Mouse (Mus musculus) heart, embryonic 11.5 days (tissue): Measurements from ENCODE around the gene Cass4. TPM values are rescaled to one million over a fixed set of nuclear protein-coding genes. Genes with fewer than 3 reads are reported as not detected.

Experiments used
- ATAC-seq: fragments of 200-750 bp; cut with Nextera tagmentation; replicated peaks from 2 replicates; pipeline ENCODE4 v1.8.0; 2017; ENCODE audit warnings: moderate library complexity; ENCODE audit not compliant: insufficient number of reproducible peaks, low FRiP score, low TSS enrichment
- H3K27ac ChIP-seq: fragments of 300-500 bp; sonication (generic); 2 replicates; pipeline ENCODE4 v1.5.1; 2014; ENCODE audit warnings: mild to moderate bottlenecking, low read depth, low read length
- H3K27me3 ChIP-seq: fragments of 300-500 bp; sonication (generic); 2 replicates; pipeline ENCODE4 v1.6.1; 2014; ENCODE audit warnings: mild to moderate bottlenecking, low read length, mixed read lengths; ENCODE audit not compliant: control insufficient read depth, insufficient read depth
- H3K36me3 ChIP-seq: fragments of 300-500 bp; sonication (generic); 2 replicates; pipeline ENCODE4 v1.6.1; 2014; ENCODE audit warnings: mild to moderate bottlenecking, low read length, moderate library complexity, mixed read lengths; ENCODE audit not compliant: control insufficient read depth, insufficient read depth
- H3K4me1 ChIP-seq: fragments of 300-500 bp; sonication (generic); 2 replicates; pipeline ENCODE4 v1.6.1; 2014; ENCODE audit warnings: low read length; ENCODE audit not compliant: control insufficient read depth, insufficient read depth
- H3K4me2 ChIP-seq: fragments of 300-500 bp; sonication (generic); 2 replicates; pipeline ENCODE4 v1.6.1; 2014; ENCODE audit warnings: mild to moderate bottlenecking, moderate library complexity
- H3K4me3 ChIP-seq: fragments of 300-500 bp; sonication (generic); 2 replicates; pipeline ENCODE4 v1.5.1; 2014; ENCODE audit warnings: low read depth, low read length
- H3K9ac ChIP-seq: fragments of 300-500 bp; sonication (generic); 2 replicates; pipeline ENCODE4 v1.6.1; 2014; ENCODE audit warnings: mild to moderate bottlenecking, low read depth, low read length, moderate library complexity
- H3K9me3 ChIP-seq: fragments of 300-500 bp; sonication (generic); replicated peaks from 2 replicates; pipeline ENCODE4 v1.6.1; 2016; ENCODE audit warnings: low read length; ENCODE audit not compliant: control insufficient read depth
- WGBS: fragments of 180-500 bp; shearing (Covaris S2); extraction: QIAGEN DNeasy Blood & Tissue Kit; methylation state at CpG from one replicate; pipeline ENCODE4 v1.1.7; 2014; ENCODE audit not compliant: insufficient replicate concordance; 5-methylcytosine and 5-hydroxymethylcytosine counted together
- polyA plus RNA-seq: library from polyadenylated mRNA; unstranded; fragments of >200 nt; fragmentation: Nextera tagmentation; extraction: Ambion mirVana; gene quantifications from 2 replicates; pipeline ENCODE4 v1.2.1, GENCODE M21; 2014

The Cass4 gene
- polyA plus RNA-seq, 1 experiment from 2014 or later: 0.89 TPM

DNA sequence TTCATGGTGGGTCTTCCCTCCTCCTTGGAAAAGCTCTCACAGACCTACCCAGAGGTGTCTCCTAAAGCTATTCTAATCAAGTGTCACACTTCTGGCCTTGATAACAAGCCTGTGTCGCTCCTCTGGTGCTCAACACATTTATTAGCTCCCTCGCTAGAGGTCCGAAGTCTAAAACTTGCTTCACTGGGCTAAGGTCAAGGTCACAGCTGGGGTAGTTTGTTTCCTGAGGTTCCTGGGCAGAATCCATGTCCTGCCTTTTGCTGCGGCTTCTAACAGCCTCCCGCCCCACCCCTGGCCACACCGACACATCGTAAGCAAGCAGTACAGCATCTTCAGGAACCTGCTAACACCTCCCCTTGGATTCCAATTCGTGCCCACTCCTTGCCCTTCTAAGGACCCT, 42.8 kb upstream of the Cass4 start:
- Histone ChIP-seq H3K4me3 (0 out of 2 replicates have a peak overlapping the region, but pooled peaks have one; percentile 3), H3K4me2 (peak overlapping the region; percentile 33)
- ATAC-seq: no peak

DNA sequence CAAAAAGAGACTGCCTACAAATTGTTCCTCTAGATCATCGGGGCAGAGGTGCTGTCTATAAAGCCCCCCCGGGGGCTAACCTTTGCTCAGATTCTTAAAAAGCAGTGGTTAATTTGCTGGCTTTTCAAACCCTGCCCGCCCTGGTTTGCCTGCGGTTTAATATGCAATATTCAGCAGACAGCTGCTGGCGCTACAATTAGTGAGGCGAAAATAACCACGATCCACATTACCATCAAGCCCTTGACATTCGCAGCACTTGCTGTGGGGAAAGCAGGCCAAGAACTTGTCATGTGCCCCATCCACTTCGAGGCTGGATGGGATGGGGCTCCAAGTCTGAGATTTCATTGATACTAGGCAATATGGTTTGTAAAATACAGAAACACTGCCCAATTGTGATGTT, 40.4 kb upstream of the Cass4 start:
- Histone ChIP-seq H3K9ac (no peak overlapping the region), H3K36me3 (peaks cover 34% of the 10 kb centered on the region), H3K27me3 (no peaks in the 10 kb centered on the region), H3K4me2 (no peak overlapping the region), H3K4me3 (no peak overlapping the region), H3K9me3 (no peaks in the 10 kb centered on the region), H3K27ac (no peak overlapping the region), H3K4me1 (peaks cover 19% of the 10 kb centered on the region)
- ATAC-seq: no peak
- WGBS: 83% methylated on average over 9 of the region's 9 CpGs

More for the DNA sequence above, 42.8 kb upstream of the Cass4 start:
- no peak overlapping the region for H3K9ac ChIP-seq
- 58% methylated on average over 8 of the region's 8 CpGs for WGBS
- no peak overlapping the region for H3K27ac ChIP-seq
- H3K27me3 ChIP-seq: no peaks in the 10 kb centered on the region
- H3K36me3 ChIP-seq: peaks cover 12% of the 10 kb centered on the region
- H3K4me1 ChIP-seq: peaks cover 29% of the 10 kb centered on the region
- H3K9me3 ChIP-seq: no peaks in the 10 kb centered on the region

DNA sequence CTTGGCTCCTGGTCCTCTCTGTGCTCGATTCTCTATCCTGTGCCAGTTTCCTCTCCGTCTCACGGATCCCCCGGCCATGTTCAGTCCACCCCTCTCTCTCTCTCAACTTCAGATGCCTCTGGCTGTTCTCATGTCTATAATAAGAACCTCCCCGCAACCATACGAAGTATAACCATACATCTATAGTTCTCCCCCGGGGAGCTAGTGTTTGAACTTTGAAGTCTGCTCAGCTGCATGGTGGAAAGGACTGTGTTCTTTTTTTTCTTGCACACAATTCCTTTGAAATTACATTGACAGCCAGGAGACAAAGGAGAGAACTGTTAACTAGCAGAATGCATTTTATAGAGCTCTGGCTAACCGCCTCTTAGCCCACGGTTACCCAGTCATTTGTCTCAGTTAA, 38.8 kb upstream of the Cass4 start:
- Histone ChIP-seq H3K27ac (no peak overlapping the region), H3K4me2 (no peak overlapping the region), H3K36me3 (peaks cover 41% of the 10 kb centered on the region), H3K9me3 (no peaks in the 10 kb centered on the region), H3K27me3 (no peaks in the 10 kb centered on the region), H3K9ac (no peak overlapping the region), H3K4me1 (peaks cover 9% of the 10 kb centered on the region), H3K4me3 (no peak overlapping the region)
- WGBS: 86% methylated on average over 9 of the region's 9 CpGs
- ATAC-seq: no peak

DNA sequence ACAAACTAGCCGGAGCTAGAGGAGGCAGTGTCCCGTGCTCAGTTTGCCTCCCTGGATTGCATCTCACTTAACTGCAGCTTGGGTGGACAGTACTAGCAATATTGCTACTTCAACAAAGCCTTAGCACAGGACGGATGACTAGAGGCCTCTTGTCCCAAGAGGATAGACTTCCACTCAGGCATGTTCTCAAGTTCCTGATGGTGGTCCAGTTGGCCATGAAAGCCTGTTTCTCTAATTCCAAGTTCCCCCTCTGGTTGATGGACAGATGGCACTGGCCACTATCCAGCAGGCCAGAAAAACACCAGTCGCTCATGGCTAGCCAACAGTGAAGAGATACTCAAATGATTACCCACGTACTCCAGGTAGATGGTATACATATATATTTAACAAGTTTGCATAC, 37.8 kb upstream of the Cass4 start:
- H3K36me3 ChIP-seq: peaks cover 41% of the 10 kb centered on the region
- H3K27ac ChIP-seq: no peak overlapping the region

DNA sequence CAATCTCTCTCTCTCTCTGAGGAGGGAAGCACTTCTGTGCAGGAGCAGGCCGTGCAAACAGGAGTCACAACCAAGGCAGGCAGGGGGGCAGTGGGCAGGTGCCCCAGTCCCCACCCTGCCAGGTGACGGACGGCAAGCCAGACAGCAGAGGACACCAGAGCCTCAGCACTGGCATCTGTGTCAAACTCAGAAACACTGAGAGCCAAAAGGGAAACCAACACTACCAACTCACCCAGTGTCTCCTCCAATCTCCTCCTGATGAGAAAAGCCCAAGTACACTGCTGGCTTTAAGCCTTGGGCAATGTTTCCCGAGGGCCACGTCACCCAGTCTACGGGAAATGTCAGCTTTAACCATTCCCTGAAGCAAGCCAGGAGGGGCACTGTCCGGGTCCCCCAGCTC, 30.4 kb upstream of the Cass4 start:
- H3K9me3 ChIP-seq: no peaks in the 10 kb centered on the region
- no peaks in the 10 kb centered on the region for H3K27me3 ChIP-seq
- H3K4me2 ChIP-seq: no peak overlapping the region
- no peak overlapping the region for H3K27ac ChIP-seq
- ATAC-seq: no peak
- no peak overlapping the region for H3K4me3 ChIP-seq
- no peak overlapping the region for H3K9ac ChIP-seq
- peaks cover 39% of the 10 kb centered on the region for H3K36me3 ChIP-seq
- WGBS: 84% methylated on average over 7 of the region's 7 CpGs
- no peaks in the 10 kb centered on the region for H3K4me1 ChIP-seq

More for the DNA sequence above, 37.8 kb upstream of the Cass4 start:
- H3K4me1 ChIP-seq: peaks cover 4% of the 10 kb centered on the region
- no peak overlapping the region for H3K9ac ChIP-seq
- no peak overlapping the region for H3K4me2 ChIP-seq
- 88% methylated on average over 5 of the region's 5 CpGs for WGBS
- no peak for ATAC-seq
- H3K4me3 ChIP-seq: no peak overlapping the region
- H3K9me3 ChIP-seq: no peaks in the 10 kb centered on the region
- no peaks in the 10 kb centered on the region for H3K27me3 ChIP-seq

DNA sequence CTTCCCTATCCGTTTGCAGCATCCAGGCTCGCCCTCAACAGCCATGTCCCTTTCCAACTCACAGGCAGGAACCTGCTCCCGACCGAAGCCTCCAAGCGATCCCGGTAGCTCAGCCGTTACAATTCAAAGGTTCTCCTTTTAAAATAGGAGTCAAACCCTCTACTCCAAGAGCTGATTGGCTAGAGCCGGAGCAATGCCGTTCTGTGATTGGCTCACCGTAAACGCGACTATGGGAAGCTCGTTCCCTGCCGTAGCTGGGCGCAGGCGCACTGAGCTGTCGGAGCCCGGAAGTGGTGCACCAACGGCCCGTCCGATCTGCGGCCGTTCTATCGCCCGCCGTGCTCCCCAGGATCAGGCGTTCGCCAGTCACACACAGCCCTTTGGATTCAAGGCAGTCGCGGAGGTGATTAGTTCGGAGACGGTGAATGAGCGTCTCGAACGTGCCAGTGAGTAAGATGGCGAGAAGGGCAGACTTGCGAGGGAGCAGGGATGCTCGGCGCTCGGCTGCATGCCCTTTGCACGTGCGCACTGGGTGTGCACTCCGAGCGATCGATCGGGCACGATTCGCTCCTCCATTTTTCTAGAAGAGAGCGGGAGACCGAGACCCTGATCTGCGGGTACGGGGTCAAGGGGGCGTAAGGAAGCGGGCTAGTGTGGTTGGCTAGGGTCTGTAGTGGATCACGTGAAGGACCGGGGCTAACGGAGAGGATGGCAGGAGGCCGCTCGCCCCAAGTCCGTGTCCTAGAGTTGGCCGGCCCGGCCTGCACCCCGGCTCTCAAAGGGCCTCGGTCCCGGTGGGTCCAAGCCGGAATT, 23.0 kb upstream of the Cass4 start, which contains the start of the genes Aurka and Cstf1:
Gene Aurka, minus strand, starts transcription at position 125 of the 813 bp plus-strand sequence.
Gene Cstf1, plus strand, starts transcription at position 271 of the 813 bp plus-strand sequence.
- under 1% methylated on average over 65 of the region's 66 CpGs for WGBS
- Histone ChIP-seq H3K4me1 (peaks cover 15% of the 10 kb centered on the region), H3K36me3 (peaks cover 23% of the 10 kb centered on the region), H3K9me3 (no peaks in the 10 kb centered on the region), H3K27ac (peak within 1 kb of the TSS; percentile 74), H3K4me3 (peak within 1 kb of the TSS; percentile 85), H3K27me3 (no peaks in the 10 kb centered on the region), H3K4me2 (peak within 1 kb of the TSS; percentile 76), H3K9ac (peak within 1 kb of the TSS; percentile 94)
- peak; percentile 97 for ATAC-seq

DNA sequence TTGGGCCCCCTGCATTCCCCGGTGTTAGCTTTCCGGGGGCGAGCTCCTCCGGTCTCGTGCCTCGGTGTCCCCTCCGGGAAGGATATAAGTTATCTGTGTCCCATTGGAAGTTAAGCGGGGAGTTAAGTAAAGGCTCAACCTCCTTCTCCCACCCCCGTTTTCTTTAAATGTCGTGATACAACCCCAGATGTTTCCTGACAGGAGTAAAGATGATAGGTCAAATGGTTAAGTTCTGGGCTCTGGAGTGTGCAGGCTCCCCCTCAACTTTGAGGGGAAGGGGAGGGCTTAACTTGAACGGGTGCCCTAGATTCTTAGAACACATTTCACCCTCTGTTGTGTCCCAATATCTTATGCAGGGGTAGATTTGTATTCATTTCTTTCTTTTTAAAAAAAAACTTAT, 22.3 kb upstream of the Cass4 start:
- Histone ChIP-seq H3K4me2 (peak overlapping the region; percentile 72), H3K9ac (peak overlapping the region; percentile 94), H3K27me3 (no peaks in the 10 kb centered on the region), H3K4me1 (peaks cover 15% of the 10 kb centered on the region), H3K36me3 (peaks cover 29% of the 10 kb centered on the region), H3K27ac (peak overlapping the region; percentile 74), H3K9me3 (no peaks in the 10 kb centered on the region), H3K4me3 (peak overlapping the region; percentile 85)
- ATAC-seq: no peak
- 0% methylated on average over 11 of the region's 11 CpGs for WGBS

DNA sequence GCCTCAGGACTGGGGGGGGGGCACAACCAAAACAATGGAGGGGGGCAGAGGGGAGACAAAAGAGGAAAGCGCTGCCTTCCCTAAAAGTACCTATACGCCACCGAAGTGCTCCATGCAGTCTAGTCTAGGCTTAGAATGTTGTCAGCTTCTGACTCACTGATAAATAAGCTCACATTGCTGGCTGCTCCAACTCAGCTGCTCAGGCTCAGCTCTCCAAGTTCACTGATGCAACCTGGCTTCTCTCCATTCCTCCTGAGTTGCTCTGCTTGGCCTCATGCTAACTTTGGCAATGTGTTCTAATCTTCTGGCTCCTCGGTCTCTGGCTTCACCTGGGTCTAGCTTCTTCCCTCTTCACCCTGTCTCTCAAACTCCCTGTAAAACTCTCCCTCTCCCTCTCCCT, 17.0 kb upstream of the Cass4 start:
- no peak overlapping the region for H3K4me2 ChIP-seq
- peaks cover 60% of the 10 kb centered on the region for H3K36me3 ChIP-seq
- no peaks in the 10 kb centered on the region for H3K27me3 ChIP-seq
- ATAC-seq: no peak
- H3K4me1 ChIP-seq: peaks cover 6% of the 10 kb centered on the region
- H3K9ac ChIP-seq: no peak overlapping the region
- H3K27ac ChIP-seq: no peak overlapping the region
- 90% methylated on average over 4 of the region's 4 CpGs for WGBS
- no peak overlapping the region for H3K4me3 ChIP-seq
- H3K9me3 ChIP-seq: no peaks in the 10 kb centered on the region
